Mouse (Mus musculus): ENCODE measurements around the gene Gstm6.
"Not testable (repeated sequence)": the region's sequence is repeated elsewhere in the genome, so short reads cannot be mapped to it uniquely, and the experiment has no call there.

The Gstm6 gene

DNA sequence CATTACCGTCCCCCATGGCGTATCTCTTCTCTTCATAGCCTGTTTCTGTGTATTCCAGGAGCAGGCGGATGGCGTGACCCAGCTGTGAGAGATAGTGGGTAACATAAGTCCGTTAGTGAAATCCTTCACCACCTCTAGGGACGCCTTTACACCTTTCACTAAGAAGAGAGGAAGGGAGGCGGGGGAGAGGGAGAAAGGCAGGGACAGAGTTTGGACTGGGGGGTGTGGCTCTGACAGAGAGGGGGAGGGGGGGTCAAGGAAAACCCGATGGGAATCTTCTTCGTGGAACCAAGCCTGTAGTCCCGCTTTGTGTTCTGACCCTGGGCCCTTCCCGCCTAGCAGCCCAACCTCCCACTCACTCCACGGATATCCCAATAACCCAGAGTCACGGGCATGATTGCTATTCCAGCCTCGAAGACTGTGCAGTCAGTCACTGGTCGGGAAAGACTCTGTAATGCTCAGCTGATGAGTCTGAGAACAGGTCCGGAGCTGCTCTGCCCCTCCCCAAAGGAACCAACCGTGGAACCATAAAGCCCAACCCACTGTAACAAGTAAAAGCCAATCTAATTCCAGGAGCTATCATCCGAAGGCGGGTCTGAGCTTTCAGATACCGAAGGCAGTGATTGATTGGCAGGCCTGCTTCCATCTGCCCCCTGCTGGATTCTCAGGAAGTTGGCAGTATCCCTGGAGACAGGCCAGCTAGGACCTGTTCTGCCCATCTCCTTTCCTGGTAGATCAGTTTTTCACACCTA, at the start of gene Gstm6:
TSS of gene Gstm6 (minus strand) at position 511 of the 752 bp plus-strand sequence.
- DNase-seq: no peak

DNA sequence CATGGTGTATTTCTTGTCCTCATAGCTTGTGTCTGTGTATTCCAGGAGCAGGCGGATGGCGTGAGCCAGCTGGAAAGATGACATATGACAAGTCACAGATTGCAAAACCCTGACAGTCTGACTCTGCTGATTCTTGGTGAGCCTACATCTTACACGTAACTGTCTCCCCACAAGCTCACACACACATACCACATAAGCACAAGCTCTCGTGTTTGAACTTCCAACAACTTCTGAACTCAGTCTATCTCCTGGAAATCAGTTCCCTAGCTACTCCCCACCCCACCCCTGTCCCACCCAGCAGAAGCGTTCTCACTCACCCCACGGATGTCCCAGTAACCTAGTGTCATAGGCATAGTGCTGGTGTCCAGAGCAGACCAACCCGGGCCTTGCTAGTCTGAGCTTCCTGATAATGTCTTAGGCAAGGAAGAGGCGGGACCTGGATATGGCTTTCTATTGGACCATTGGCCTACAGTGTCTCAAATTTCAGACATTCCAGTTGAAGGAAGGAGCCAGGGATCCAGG, 42.6 kb upstream of the Gstm6 start, which contains the start of gene Gstm2:
TSS of gene Gstm2 (minus strand) at position 413 of the 522 bp plus-strand sequence.
- DNase-seq: no peak

DNA sequence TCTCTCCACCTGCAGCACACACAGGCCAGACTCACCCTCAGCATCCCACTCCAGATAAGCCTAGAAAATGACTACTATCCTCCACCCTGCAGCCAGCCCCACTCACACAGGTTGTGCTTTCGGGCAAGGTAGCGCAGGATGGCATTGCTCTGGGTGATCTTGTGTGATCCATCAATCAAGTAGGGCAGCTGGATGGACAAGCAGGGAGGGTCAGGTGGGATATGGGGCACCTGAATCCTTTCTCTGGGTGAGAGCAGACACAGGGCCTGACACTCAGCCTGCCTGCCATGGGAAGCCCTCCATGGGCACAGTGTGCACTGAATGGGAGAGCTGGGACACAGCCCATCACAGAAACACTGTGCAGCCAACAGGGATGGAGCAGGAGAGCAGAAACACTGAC, 41.6 kb upstream of the Gstm6 start:
- DNase-seq: not testable (repeated sequence)

DNA sequence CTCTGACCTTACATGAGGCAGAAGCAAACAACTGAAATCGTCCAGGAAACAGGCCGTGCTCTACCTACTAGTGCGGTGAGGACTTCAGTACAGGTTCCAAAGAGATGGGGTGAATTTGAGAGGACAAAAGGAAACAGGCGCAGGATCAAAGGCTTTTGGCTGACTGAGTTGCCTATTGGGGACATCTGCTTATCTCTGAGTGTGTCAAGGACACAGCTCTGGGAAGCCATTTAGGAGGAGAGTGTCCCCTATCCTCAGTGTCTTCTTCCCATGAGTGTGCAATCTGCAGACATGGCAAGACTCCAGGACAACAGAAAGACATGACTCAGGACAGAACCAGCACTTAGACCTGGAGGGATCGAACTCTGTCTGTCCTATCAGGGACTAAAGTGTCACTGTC, 40.9 kb upstream of the Gstm6 start:
- no peak for DNase-seq

DNA sequence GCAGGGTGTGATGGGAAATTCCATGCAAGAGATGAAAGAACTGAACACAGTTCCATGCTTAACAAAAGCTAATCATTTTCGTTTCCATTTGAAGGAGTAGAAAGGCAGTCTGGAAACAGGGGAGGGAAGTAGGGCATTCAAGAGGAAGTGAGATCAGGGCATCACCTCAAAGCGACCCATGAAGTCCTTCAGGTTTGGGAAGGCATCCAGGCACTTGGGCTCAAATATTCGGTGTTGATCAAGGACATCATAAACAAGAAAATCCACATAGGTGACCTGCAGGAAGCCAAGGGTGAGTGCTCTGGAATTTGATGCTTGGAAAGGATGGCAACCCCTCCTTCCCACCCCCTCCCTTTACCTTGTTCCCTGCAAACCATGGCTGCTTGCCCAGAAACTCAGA, 40.2 kb upstream of the Gstm6 start:
- DNase-seq: no peak

DNA sequence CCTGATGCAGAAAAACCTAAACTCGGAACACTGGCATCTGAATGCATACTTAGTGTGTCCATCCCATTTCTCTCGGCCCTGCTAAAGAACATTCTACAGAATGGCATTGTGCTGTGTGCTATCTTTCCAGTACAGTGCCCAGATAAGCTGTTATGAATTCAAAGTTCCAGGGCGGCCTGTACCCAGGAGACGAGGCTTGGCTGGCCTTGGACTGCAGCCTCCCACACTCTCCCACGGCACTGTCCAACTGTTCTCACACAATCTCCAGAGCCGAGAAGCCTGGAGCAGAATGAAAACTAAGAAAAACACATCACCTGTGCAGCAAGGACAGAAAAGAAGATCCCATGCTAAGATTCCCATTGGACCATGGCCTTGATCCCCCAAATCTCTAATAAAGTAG, 39.2 kb upstream of the Gstm6 start:
- no peak for DNase-seq

DNA sequence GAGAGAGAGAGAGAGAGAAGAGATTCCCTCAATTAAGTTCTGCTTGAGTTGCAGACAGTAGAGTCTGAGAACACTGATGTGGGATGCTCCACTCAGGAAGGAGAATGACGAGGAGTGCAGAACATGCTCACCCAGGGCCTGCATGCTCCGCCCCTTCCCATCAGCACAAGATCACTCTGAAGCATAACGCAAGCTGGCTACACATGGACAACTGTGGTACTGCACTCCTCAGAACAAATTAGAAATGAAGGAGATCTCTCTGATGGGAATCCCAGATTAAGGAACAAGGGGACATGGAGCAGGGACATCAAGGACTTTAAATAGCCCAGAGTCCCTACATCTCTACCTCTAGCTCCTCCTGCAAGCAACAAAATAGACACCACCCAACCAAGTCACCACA, 37.7 kb upstream of the Gstm6 start:
- no peak for DNase-seq

DNA sequence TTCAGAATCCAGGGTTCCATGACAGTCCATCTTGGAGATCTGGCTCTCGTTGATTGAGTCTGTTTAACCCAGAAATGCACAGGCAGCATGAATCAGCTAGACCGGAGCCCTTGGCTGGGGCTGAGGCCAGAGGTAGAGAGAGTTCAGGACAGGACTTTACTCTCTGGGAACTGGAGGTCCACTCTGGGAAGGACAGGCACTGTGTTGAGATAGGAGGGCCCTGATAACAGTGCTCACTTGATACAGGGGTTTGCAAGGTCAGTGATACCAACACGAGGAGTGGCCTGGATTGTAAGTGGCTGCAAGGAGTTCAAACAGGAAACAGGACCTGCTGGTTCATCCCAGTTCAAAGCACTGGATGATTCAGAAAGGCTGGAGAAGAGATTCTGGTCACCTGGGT, 34.1 kb upstream of the Gstm6 start:
- no peak for DNase-seq

DNA sequence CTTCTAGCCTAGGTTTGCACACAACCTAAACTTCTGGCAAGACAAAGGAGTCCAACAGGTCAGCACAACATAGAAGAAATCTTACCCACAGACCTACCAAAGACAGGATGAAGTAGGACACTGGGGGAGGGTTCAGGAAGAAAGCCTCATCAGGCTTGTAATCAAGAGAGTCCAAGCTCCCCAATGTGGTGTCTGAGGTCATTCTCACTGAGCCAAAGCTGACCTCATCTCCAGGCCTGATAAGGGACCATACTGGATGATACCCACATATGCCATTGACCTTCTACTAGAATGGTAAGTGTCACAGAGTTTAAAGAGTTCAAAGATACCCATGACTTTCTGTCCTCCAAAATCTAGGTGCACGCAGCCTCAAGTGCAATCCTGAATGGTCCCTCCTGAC, 30.7 kb upstream of the Gstm6 start:
- no peak for DNase-seq

DNA sequence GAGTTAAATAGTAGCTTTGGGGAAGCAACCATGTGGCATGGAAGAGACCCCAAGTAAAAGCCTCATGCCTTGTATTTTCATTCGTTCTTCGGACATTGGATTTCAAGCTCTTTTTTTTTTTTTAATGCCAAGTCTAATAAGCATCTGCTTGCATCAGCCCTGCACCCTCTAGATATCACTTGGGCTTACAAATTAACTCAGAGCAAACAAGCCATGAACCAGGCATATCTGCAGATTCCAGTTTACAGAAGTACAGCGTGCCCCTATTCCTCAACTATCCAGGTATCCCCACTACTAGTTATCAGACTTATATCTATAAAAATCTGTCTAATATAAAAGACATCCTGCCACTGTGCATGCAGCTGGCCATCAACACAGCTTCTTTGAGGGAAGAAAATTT, 28.5 kb upstream of the Gstm6 start:
- no peak for DNase-seq

DNA sequence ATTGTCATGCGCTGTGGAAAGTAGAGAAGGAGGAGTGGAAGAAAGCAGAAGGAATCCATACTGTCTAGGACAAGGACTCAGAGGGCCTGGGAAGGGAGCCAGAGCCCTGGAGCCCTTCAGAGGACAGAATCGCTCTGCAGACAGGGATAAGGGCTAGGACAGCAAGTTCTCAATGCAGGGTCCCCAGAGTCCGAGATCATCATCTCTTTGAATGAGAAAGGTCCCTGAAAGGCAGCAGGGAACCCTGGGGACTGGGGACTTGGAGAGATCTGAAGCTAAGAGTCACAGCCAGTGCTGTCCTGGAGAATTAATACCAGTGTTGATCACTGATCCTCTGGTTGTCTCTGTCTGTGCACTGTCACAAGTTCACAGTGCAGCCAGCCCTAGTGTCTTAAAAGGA, 27.6 kb upstream of the Gstm6 start:
- not testable (repeated sequence) for DNase-seq

DNA sequence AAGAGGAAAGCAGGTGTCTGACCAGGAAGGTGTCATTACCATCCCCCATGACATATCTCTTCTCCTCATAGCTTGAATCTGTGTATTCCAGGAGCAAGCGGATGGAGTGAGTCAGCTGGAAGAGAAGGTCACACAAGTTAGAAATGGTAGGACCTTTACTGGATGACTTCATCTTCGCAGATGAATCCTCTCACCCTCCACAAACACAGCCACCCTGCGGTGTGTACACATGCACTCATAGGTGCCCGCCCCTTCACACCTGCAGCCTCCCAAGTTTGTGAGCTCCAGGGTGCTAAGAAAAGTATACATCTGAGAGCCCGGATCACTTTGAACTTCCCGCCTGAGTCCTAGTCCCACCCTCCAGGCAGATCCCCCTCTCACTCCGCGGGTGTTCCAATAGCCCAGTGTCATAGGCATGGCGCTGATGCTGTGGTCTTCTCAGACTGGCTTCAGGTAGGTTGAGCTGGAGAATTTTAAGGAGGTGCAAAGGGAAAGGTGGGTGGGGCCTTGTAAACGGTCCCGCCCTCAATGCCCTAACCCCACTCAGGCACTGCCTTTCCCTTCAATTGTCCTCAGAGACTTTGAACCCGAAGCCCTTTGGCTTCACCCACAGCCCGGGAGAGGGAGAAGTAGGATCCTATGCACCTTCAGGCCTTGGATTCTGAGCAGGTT, 25.3 kb upstream of the Gstm6 start, which contains the start of gene Gstm3:
TSS of gene Gstm3 (minus strand) at position 560 of the 672 bp plus-strand sequence.
- no peak for DNase-seq

DNA sequence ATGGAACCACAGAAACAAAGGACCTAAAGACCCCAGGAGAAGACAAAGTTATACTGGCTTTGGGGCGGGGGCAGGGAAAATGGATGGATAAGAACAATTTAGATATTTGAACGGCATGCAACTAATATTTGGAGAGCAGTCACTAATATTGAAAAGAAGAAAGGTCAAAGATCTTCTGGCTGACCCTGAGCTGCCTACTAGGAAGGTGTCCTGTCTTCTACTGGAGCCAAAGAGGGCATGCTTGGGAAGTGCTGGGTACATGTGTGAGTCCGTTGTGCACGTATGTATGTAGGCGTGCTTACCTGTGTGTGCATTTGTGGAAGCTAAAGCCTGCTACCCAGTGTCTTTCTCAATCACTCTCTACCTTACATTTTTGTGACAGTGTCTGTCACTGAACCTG, 23.1 kb upstream of the Gstm6 start:
- DNase-seq: no peak

DNA sequence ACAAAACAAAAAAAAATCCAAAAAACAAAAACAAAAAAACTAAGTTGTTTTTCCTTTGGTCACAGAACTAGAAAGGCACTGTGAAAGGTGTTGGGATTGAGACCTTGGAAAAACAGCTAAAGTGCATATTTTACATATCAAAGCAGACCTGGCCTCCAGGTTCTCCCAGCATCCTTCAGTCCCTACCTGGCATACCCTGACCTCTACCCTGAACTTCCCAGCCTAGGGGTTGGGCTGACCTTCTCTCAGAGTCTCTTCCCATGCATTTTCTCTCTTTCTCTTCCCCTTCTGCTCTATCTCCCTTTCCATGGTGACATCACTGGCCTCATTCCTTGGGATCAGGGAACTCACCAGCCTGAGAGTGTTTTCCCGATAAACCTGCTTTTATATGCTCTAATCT, 22.0 kb upstream of the Gstm6 start:
- no peak for DNase-seq

DNA sequence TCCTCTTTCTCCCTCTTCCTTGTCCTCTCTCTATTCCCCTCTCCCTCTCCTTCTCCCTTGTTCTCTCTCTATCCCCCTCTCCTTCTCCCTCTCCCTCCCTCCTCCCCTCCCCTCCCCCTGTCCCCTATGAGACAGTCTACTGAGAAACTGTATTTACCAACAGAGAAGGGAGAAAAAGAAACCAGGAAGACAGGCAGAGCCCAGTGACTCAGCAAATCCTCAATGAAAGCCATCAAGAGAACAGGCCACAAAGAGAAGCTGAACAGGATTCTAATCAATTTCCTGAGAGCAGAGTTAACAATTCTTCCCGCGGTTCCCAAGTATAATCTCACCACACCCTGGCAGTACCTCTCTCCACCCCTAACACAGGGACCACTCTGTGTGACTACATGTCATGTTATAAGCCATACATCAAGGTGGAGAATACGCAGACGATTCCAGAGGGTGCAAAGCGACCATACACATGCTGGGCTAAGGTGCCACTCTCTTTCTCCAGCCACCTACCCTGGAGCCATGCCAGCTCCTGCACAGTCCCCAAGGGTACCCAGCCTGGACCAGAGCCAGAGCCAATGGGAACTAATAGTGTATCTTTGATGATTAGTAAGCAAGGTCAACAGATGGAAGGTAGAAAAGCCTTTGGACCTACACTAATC, 21.2 kb upstream of the Gstm6 start:
- no peak for DNase-seq

DNA sequence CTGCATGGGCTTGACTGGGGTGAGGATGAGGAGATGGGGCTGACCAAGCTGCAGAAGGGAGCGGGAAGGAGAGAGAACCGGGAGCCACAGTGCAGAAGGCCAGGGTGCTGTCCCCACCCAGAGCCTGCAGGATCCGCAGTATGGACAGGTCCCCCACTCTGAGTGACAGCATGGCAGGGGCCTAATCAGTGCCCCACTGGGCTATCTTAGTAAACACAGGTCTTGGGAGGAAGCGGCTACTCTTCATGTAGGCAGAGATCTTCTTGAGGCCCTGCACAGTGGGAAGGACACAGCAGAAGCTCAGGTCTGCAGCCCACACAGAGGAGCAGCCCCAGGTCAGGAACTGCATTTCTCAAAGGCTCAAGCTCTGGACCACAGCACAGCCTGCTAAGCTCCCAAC, 20.5 kb upstream of the Gstm6 start:
- no peak for DNase-seq

DNA sequence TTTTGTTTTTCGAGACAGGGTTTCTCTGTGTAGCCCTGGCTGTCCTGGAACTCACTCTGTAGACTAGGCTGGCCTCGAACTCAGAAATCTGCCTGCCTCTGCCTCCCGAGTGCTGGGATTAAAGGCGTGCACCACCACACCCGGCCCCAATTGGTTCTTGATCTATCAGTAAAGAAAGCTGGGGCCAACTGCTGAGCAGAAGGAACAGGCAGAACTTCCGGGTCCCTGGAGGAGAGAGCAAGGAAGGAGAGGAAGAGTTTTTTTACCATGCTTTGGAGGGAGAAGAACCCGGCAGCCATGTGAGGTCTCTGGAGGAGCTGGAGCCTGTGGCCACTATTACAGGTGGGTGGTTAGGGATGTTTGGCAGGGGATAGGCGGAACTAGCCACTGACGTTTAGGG, 11.7 kb upstream of the Gstm6 start:
- DNase-seq: not testable (repeated sequence)

DNA sequence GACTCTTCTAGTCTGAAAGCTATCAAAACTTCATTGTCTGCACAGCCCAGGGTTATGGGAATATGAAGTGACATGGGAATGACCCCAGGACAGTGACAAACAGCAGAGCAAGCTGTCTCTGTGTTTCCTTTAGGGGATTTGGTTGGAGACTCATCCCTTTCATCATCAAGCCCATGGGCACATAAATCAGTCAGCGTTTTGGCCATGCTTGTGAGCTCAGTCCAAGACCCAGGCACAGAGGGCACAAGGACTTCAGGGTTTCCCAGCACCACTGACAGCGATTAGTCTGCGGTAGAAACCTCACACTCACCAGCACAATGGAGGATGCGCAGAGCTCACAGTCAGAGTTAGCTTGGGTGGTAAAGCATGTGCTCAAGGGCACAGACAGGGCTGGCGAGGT, 10.4 kb upstream of the Gstm6 start:
- no peak for DNase-seq

DNA sequence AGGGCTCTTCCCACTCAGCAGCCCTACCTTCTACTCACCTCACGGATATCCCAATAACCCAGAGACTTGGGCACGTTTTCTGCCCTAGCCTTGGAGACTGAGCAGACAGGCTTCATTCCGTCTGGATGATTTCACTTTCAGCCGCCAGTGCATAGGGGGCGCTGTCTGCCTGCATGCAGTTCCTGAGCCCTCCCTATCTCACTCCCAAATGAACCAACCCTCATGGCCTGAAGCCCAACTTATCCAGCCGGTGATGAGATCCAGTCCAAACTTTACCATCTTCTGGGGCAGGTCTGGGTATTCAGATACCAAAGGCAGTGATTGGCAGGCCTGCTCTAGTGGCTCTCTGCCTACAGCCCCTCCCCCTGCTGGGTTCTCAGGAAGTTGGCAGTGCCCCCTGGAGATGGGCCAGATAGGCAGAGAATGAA, 9.8 kb upstream of the Gstm6 start:
- peak; percentile 42 to 72 for DNase-seq

DNA sequence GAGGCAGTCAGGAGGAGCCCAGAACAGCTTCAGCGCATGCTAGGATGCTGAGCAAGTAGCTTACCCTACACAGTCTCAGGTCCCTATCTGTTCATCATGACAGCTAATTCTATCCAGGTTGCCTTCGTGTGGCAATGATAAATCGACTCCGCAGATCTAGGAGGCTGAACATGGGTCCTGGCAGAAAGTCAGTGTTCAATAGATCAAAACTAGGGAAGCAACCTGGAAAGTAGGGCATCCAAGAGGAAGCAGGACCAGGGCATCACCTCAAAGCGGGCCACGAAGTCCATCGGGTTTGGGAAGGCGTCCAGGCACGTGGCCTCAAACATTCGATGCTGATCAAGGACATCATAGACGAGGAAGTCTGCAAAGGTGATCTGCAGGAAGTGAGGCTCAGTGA, 7.0 kb upstream of the Gstm6 start:
- no peak for DNase-seq

DNA sequence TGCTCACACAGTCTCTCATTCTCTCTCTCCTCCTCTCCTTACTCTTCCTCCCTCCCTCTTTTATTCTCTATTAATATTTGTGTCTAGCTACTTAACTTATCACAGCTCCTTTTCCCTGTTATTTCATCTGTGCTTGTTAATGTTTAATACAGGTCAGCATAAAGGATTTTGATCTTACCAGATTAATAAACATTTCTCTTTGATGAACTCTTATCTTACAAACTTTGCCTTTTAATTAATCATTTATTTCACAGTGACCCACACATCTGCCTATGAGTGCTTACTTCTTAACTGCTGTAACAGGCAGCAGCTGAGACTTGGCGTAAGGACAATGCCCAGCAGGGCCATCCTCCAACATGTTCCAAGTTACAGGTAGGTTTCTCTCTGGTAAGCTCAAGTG, 5.9 kb upstream of the Gstm6 start:
- not testable (repeated sequence) for DNase-seq

DNA sequence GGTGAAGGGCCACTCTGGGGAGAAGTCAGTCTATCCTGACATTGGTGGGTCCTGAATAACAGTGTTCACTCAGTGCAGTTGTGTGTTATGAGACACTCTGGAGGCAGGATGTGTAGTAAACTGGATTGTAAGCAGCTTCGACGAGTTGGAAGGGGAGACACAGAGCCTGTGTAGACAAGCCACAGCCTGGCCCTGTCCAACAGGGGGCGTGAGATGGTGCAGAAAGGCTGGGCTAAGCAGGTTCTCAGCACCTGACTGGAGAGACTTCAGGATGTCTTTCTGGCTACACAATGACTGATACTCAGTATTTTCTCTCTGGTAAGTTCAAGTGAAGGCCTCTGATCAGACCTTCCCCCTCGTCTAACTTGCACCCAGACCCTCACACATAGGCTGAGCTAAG, 2.2 kb upstream of the Gstm6 start:
- DNase-seq: no peak

DNA sequence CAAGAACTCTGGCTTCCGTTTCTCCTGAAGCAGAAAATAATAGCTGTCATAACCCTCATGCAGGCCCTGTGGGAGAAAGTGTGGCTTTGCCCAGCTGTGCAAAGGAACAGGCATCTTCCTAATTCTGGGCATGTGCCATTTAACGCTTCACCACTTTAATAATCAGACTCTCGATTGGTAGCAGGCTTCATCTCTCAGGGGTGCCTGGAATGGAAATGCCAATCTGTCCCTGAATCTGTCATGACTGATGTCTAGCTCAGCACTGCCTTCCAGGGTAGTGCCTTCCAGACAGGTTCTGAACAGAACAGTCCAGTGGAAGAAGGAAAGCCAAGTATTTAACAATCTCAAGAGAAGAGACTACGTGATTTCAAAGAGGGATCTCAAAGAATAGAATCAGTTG, 2.3 kb downstream of the Gstm6 start:
- no peak for DNase-seq

DNA sequence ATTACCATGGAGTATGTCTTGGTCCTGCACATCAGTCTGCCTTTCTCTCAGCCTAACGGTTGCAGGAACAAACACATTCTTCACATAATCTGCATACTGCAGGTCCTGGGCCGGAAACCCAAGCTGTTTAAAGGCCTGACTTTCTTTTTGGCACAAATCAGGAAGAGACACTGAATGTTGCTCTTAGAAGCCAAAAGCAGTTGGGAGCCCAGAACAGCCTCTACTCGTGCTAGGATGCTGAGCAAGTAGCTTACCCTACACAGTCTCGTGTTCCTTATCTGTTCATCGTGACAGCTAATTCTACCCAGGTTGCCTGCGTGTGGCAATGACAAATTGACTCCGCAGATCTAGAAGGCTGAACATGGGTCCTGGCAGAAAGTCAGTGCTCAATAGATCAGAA, 3.0 kb downstream of the Gstm6 start:
- DNase-seq: no peak
